Mouse (Mus musculus) Patski (cell line): ENCODE measurements around the gene 1700109H08Rik. TPM values are rescaled to one million over a fixed set of nuclear protein-coding genes. Genes with fewer than 3 reads are reported as not detected.
"Not testable (repeated sequence)": the region's sequence is repeated elsewhere in the genome, so short reads cannot be mapped to it uniquely, and the experiment has no call there.

Experiments used
- ATAC-seq: fragments of 100-300 bp; one replicate; pipeline ENCODE4 v1.8.0; 2021
- CTCF ChIA-PET: fragments of 350-600 bp; sonication (Branson Sonifier 250); formaldehyde crosslinking; loops from one replicate; lab custom pipeline; 2022; ENCODE audit warnings: inconsistent platforms; lab: Charles Lee
- POLR2A ChIA-PET: fragments of 350-600 bp; sonication (Branson Sonifier 250); formaldehyde crosslinking; loops from one replicate; lab custom pipeline; 2022; ENCODE audit warnings: antibody characterized with exemption, inconsistent platforms; lab: Charles Lee
- DNase-seq: peaks from one replicate; pipeline ENCODE4 v3.0.0-alpha.2; 2011; ENCODE audit warnings: low read depth, low spot score
- H3K27me3 ChIP-seq: fragments of 371-371 bp; one replicate; pipeline ENCODE4 v1.5.1; 2021
- CTCF ChIP-seq: fragments of 100-300 bp; IDR thresholded peaks from one replicate; pipeline ENCODE4 v1.5.1; 2021
- in situ Hi-C: fragments of 300-500 bp; cut with MboI; formaldehyde crosslinking; loops from 3 replicates; pipeline ENCODE4 v1.11.1; 2018; ENCODE audit warnings: low pct_unique_long_range_greater_than_20kb, mixed read lengths
- polyA plus RNA-seq: library from polyadenylated mRNA; unstranded; gene quantifications from one replicate; pipeline ENCODE4 v1.2.3, GENCODE M21; 2021

Gene 1700109H08Rik
- polyA plus RNA-seq, result 1.2 TPM

- ChIA-PET POLR2A (no interaction called here), CTCF (interaction anchor here (1.5 to 1.9 kb wide), 2 partner anchors 9 to 10 kb away, joined by 6 to 7 read pairs; no protein-coding TSS in a partner anchor)
- no peak for TF ChIP-seq CTCF
- in situ Hi-C loops, result no loop called here
- H3K27me3 ChIP-seq, result no peaks in the 10 kb centered on the region
- no peak for DNase-seq
- no peak for ATAC-seq
Observed at GRCm38 (mm10) chr5:3571266-3571665, at the start of gene 1700109H08Rik. 1700109H08Rik (plus strand) TSS chr5:3571566.

DNA sequence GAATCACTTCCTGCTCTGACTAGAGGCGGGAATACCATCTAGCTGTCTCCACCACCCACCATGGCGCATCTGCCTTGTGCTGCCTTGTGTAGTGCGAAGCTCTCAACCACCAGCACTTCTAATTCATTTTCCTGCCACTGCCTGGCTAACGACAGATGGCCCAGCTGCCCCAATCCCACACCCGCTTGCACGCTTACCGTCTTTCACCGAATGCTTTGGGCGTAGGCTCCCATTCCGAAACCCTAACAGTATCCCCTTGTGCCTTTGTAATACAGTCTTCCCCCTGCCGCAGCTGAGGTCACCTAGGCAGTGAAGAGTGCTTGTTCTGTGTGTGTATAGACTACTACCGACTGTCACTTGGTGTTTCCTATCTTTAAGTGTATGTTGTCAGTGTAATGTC lies 49.6 kb upstream of the 1700109H08Rik start:
- ATAC-seq, result no peak
- no peaks in the 10 kb centered on the region for H3K27me3 ChIP-seq
- ChIA-PET CTCF (interaction anchor here (0.8 kb wide), 1 partner anchor 10 kb away, joined by 3 read pairs; no protein-coding TSS in a partner anchor), POLR2A (no interaction called here)
- in situ Hi-C loops, result no loop called here
- DNase-seq, result no peak
- no peak for TF ChIP-seq CTCF

DNA sequence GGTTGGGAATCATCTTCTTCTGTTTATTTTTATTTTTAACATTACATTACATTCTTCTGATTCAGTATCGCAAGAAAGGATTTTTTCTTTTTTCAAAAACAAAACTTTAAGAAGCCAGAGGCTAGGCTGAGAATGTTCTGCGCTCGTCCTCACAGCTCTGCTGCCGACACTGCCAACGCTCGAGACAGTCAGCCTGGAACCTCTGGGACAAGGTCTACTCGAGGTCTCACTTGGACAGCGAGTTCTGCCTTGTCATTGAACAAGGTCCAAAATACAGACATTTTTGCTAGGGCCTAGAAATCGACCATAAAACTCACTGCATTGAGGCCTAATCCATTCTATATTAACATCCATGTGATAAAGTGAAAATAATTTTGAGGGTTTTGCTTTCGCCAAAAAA lies 48.5 kb upstream of the 1700109H08Rik start:
- POLR2A ChIA-PET, result no interaction called here
- no peak for TF ChIP-seq CTCF
- ATAC-seq, result no peak
- in situ Hi-C loops, result no loop called here
- DNase-seq, result no peak
- CTCF ChIA-PET, result interaction anchor here (0.8 to 1.5 kb wide), 3 partner anchors 10 to 13 kb away, joined by 3 read pairs; no protein-coding TSS in a partner anchor
- no peaks in the 10 kb centered on the region for H3K27me3 ChIP-seq

DNA sequence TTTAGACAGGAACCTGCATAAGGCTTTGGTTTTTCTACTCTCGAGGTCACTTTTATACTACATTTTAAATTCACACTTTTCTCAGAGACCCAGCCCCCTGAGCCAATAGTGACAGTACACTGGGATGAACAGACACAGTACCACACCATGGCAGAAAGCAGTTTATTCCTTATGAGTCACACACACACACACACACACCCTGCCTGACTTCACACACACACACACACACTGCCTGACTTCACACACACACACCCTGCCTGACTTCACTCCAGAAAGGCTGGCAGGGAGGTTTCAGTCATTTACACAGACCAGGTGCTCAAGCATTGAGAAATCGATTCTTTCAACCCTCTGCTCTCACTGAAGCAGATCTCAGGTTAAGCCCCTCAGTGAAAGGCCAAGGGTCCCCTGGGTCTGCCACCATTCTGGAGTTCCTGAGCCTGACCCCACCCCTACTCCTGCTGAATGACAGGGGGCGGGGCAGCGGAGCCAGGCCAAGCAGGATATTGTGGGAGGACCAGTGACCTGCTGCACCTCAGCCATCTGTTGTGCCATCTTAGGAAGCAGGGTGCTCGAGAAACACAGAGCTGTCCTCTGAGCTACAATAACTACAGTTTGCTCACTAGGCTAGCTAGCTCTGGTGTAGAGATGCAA lies 44.2 kb upstream of the 1700109H08Rik start:
- ATAC-seq, result no peak
- CTCF ChIA-PET, result interaction anchor here (1.5 kb wide), 1 partner anchor 28 kb away, joined by 3 read pairs; no protein-coding TSS in a partner anchor
- no peaks in the 10 kb centered on the region for H3K27me3 ChIP-seq
- in situ Hi-C loops, result no loop called here
- POLR2A ChIA-PET, result no interaction called here
- no peak for DNase-seq
- TF ChIP-seq CTCF, result no peak

DNA sequence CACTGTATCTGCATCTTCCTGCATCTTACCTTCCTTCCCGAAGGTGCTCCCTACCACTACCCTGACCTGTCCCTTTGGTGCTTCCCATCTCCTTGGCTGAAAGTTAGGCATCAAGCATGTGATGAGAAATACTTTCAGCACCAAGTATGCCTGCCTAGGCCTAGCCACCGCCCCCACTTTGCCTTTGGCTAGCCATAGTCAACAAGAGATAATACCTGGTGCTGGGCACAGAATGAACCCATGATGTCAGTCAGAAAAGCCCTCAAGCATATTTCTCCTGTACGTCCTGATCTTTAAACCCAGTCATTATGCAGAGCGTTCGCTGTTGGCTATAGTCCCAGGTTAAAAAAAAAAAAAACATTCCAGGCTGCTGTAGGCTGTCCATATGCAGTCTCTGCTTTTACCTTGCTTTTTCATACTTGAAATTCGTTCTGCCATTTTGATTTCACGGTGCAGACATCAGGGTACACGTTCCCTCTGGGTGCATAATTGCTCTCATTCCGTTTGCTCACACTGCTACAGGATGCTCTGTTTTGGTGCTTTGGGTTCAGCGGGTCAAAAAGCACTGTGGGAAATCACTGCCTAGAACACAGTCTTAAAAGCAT lies 41.7 kb upstream of the 1700109H08Rik start:
- CTCF ChIA-PET, result no interaction called here
- POLR2A ChIA-PET, result no interaction called here
- no peaks in the 10 kb centered on the region for H3K27me3 ChIP-seq
- TF ChIP-seq CTCF, result no peak
- no peak for DNase-seq
- in situ Hi-C loops, result no loop called here
- ATAC-seq, result no peak

- CTCF ChIA-PET, result interaction anchor here (1.4 kb wide), 1 partner anchor 10 kb away, joined by 3 read pairs; no protein-coding TSS in a partner anchor
- POLR2A ChIA-PET, H3K27me3 ChIP-seq, in situ Hi-C loops, ATAC-seq, DNase-seq: not testable (repeated sequence)
Observed at GRCm38 (mm10) chr5:3532048-3532447, 39.3 kb upstream of the 1700109H08Rik start.

- DNase-seq (no peak), ATAC-seq (no peak)
- no peak for TF ChIP-seq CTCF
- ChIA-PET POLR2A (no interaction called here), CTCF (interaction anchor here (1.3 kb wide), 1 partner anchor 20 kb away, joined by 3 read pairs; no protein-coding TSS in a partner anchor)
- H3K27me3 ChIP-seq, result no peaks in the 10 kb centered on the region
- in situ Hi-C loops, result no loop called here
Observed at GRCm38 (mm10) chr5:3536592-3537212, 34.7 kb upstream of the 1700109H08Rik start.

- ATAC-seq (peak; percentile 73), DNase-seq (peak; percentile 74)
- in situ Hi-C loops, result no loop called here
- TF ChIP-seq CTCF, result no peak
- ChIA-PET CTCF (interaction anchor here (0.7 kb wide), 1 partner anchor 27 kb away, joined by 3 read pairs; no protein-coding TSS in a partner anchor), POLR2A (interaction anchor here (0.5 to 0.9 kb wide), 2 partner anchors 18 to 387 kb away, joined by 4 read pairs; no protein-coding TSS in a partner anchor)
- H3K27me3 ChIP-seq, result no peaks in the 10 kb centered on the region
Observed at GRCm38 (mm10) chr5:3538505-3539472, 32.6 kb upstream of the 1700109H08Rik start.

DNA sequence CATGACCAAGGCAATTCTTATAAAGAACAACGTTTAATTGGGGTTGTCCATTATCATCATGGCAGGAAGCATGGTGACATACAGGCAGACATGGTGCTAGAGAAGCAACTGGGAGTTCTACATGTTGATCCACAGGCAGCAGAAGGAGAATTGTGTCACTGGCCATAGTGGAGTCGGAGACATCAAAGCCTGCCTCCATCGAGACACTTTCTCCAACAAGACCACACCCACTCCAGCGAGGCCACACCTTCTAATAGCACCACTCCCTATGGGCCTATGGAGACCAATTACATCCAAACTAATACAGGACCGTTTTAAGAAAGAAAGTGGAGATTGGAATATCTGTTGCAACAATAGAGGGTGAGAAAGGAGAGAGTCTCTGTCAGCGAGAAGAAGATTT lies 29.5 kb upstream of the 1700109H08Rik start:
- DNase-seq, result no peak
- ATAC-seq, result no peak
- ChIA-PET CTCF (no interaction called here), POLR2A (no interaction called here)
- in situ Hi-C loops, result no loop called here
- no peak for TF ChIP-seq CTCF
- no peaks in the 10 kb centered on the region for H3K27me3 ChIP-seq
